ENCODE assay signal across 12 mouse cellular contexts in genomic region chr12:100123476-100123875, GRCm38 (mm10). TPM values are rescaled to one million over a fixed set of nuclear protein-coding genes. Genes with fewer than 3 reads are reported as not detected.
DNase-seq lines count a peak whose midpoint lies in the region; ATAC-seq and TF ChIP-seq lines count a peak whose summit lies in the region.
"Had no signal": no experiment of that assay in that cellular context is flagged by ENCODE, and none has a peak within 500 bp of the region (broad histone marks: within the 10 kb centered on the region; RNA-seq: fewer than 3 reads in every experiment).

No protein-coding gene starts in this region.

- H3K4me1 ChIP-seq in forebrain, embryonic 15.5 days: no peaks in the 10 kb centered on the region
- no peaks in the 10 kb centered on the region for H3K4me1 ChIP-seq in forebrain, embryonic 11.5 days (replicated peaks; ENCODE audit: control insufficient read depth, insufficient read depth, low read length)
- peaks cover 6% of the 10 kb centered on the region for H3K4me1 ChIP-seq in cortical plate, adult 2 months (ENCODE audit: control insufficient read depth, insufficient read depth, low read length)
- H3K4me1 ChIP-seq: forebrain, embryonic 13.5 days had no signal

- H3K9me3 ChIP-seq in forebrain, embryonic 15.5 days: no peaks in the 10 kb centered on the region
- H3K9me3 ChIP-seq in forebrain, embryonic 11.5 days (ENCODE audit: control insufficient read depth, low read length): no peaks in the 10 kb centered on the region
- H3K9me3 ChIP-seq: forebrain, embryonic 13.5 days; heart, embryonic 10.5 days had no signal

- no peak overlapping the region for H3K9ac ChIP-seq in forebrain, embryonic 15.5 days (replicated peaks)
- H3K9ac ChIP-seq in forebrain, embryonic 11.5 days (ENCODE audit: low read length): no peak overlapping the region
- H3K9ac ChIP-seq: forebrain, embryonic 13.5 days; liver, embryonic 14.5 days had no signal

- intact Hi-C loops in left cerebral cortex, postnatal 25 days (cut with DNase I): no loop called here

- no peak overlapping the region for H3K4me2 ChIP-seq in forebrain, embryonic 15.5 days (replicated peaks)
- H3K4me2 ChIP-seq in forebrain, embryonic 11.5 days (ENCODE audit: low read depth, low read length, severe bottlenecking): no peak overlapping the region
- H3K4me2 ChIP-seq: forebrain, embryonic 13.5 days had no signal

- H3K27me3 ChIP-seq in forebrain, embryonic 15.5 days: no peaks in the 10 kb centered on the region
- H3K27me3 ChIP-seq in forebrain, embryonic 11.5 days (ENCODE audit: control insufficient read depth, insufficient read depth, low read length): no peaks in the 10 kb centered on the region
- H3K27me3 ChIP-seq: forebrain, embryonic 13.5 days had no signal

- TF ChIP-seq POLR2A in cortical plate, adult 2 months (IDR thresholded peaks at IDR 0.05; ENCODE audit: extremely low read depth, insufficient read depth, low read length): no peak

- TF ChIP-seq CTCF in cortical plate, adult 2 months (IDR thresholded peaks at IDR 0.05; ENCODE audit: extremely low read depth, insufficient read depth, low read length): no peak

- peaks cover 89% of the 10 kb centered on the region for H3K36me3 ChIP-seq in forebrain, embryonic 15.5 days
- H3K36me3 ChIP-seq in forebrain, embryonic 11.5 days (ENCODE audit: control insufficient read depth, insufficient read depth, low read length): peaks cover 28% of the 10 kb centered on the region

- 0 out of 2 replicates have a peak overlapping the region, but pooled peaks have one; percentile 8 for H3K27ac ChIP-seq in forebrain, embryonic 15.5 days (replicated peaks)
- no peak overlapping the region for H3K27ac ChIP-seq in forebrain, embryonic 11.5 days (ENCODE audit: low read depth, low read length)
- H3K27ac ChIP-seq in cortical plate, adult 2 months (ENCODE audit: insufficient read depth, low read length): peak overlapping the region; percentile 64
- H3K27ac ChIP-seq: forebrain, embryonic 13.5 days; heart, embryonic 10.5 days; liver, embryonic 14.5 days had no signal

- H3K4me3 ChIP-seq in forebrain, embryonic 15.5 days: no peak overlapping the region
- H3K4me3 ChIP-seq in forebrain, embryonic 11.5 days (ENCODE audit: low read depth, low read length): no peak overlapping the region
- H3K4me3 ChIP-seq in cortical plate, adult 2 months (ENCODE audit: insufficient read depth, low read length): no peak overlapping the region
- H3K4me3 ChIP-seq: forebrain, embryonic 13.5 days; heart, embryonic 10.5 days had no signal

- ATAC-seq in forebrain, embryonic 15.5 days (replicated peaks): no peak
- no peak for ATAC-seq in forebrain, embryonic 11.5 days (replicated peaks; ENCODE audit: low FRiP score)
- no peak for ATAC-seq in erythroid progenitor cell, adult 5-6 weeks (replicated peaks; ENCODE audit: low FRiP score, poor library complexity, severe bottlenecking)
- ATAC-seq: forebrain, embryonic 13.5 days had no signal

- WGBS in forebrain, embryonic 15.5 days: 78% methylated on average over 9 of the region's 9 CpGs
- WGBS in forebrain, embryonic 11.5 days: 90% methylated on average over 9 of the region's 9 CpGs

- no peak for DNase-seq in forebrain, embryonic 11.5 days (ENCODE audit: low spot score)
- peak; percentile 75 to 89 for DNase-seq in layer of hippocampus, adult 18-20 months (ENCODE audit: low spot score in 2 of 2)
- DNase-seq in left cerebral cortex, postnatal 25 days (ENCODE audit: low spot score in 2 of 2): peak; percentile 72 to 95
- no peak for DNase-seq in lung, postnatal 14 days
- no peak for DNase-seq in testis, postnatal 10 days (ENCODE audit: low spot score)
- DNase-seq: thymus, adult 2 months had no signal

RNA-seq across cellular contexts. Expression of gene Psmc1, which starts 13.5 kb away (rescaled TPM):
- polyA plus RNA-seq in forebrain, embryonic 15.5 days (2015; fragmentation: Nextera tagmentation; extraction: Ambion mirVana): 272 and 277 TPM in 2 replicates
- polyA plus RNA-seq in forebrain, embryonic 11.5 days (2014; fragmentation: Nextera tagmentation; extraction: Ambion mirVana): 403 and 404 TPM in 2 replicates
- polyA plus RNA-seq in cortical plate, adult 2 months (2012; rRNA removed): 143 and 149 TPM in 2 replicates
- 100 to 1,000 TPM; 186 to 195 TPM for total RNA-seq in layer of hippocampus, adult 18-20 months (2021)
- 100 to 1,000 TPM; 191 to 202 TPM for total RNA-seq in left cerebral cortex, postnatal 25 days (2021)
- 70.0 and 102 TPM in 2 replicates for total RNA-seq in erythroid progenitor cell, adult 5-6 weeks (2015; ENCODE audit: low replicate concordance)
- total RNA-seq in erythroid progenitor cell, adult 5-6 weeks (2017; ENCODE audit: low replicate concordance): 46.8 and 113 TPM in 2 replicates

RNA-seq across cellular contexts. Expression of gene Nrde2, which starts 36.0 kb away (rescaled TPM):
- polyA plus RNA-seq in forebrain, embryonic 15.5 days (2015; fragmentation: Nextera tagmentation; extraction: Ambion mirVana): 16.5 and 16.6 TPM in 2 replicates
- polyA plus RNA-seq in forebrain, embryonic 11.5 days (2014; fragmentation: Nextera tagmentation; extraction: Ambion mirVana): 14.4 and 16.2 TPM in 2 replicates
- polyA plus RNA-seq in cortical plate, adult 2 months (2012; rRNA removed): 11.8 and 12.3 TPM in 2 replicates
- 10 to 100 TPM; 16.8 to 17.4 TPM for total RNA-seq in layer of hippocampus, adult 18-20 months (2021)
- total RNA-seq in left cerebral cortex, postnatal 25 days (2021): 10 to 100 TPM; 19.2 to 19.6 TPM
- 1.4 and 10.1 TPM in 2 replicates for total RNA-seq in erythroid progenitor cell, adult 5-6 weeks (2015; ENCODE audit: low replicate concordance)
- total RNA-seq in erythroid progenitor cell, adult 5-6 weeks (2017; ENCODE audit: low replicate concordance): 4.8 and 11.3 TPM in 2 replicates

Comparison
In these comparisons a context has a peak if more than half of its experiments do, and no peak if none do; other contexts are left out.
1. DNase-seq: peak in layer of hippocampus, adult 18-20 months (2 of 2) and left cerebral cortex, postnatal 25 days (2 of 2); none in forebrain, embryonic 11.5 days (single experiment), lung, postnatal 14 days (single experiment) and testis, postnatal 10 days (single experiment).